Mouse (Mus musculus) brain, adult 2 months (tissue): ENCODE measurements at regions not wholly inside any gene's neighbourhood (a gene's known extent, or its start where the extent isn't known, plus 50 kb on each side); places are given as distances from the start of the nearest gene placed in this dataset.
"Not testable (repeated sequence)": the region's sequence is repeated elsewhere in the genome, so short reads cannot be mapped to it uniquely, and the experiment has no call there.

Experiments used
- DNase-seq: peaks from one replicate; pipeline ENCODE4 v3.0.0; 2011; ENCODE audit warnings: low read depth, low spot score

- peak; percentile 59 for DNase-seq
Measured at GRCm38 (mm10) chrX:17818325-17818724, 246.2 kb upstream of the Fundc1 start.

- no peak for DNase-seq
Measured at GRCm38 (mm10) chrX:17817651-17818050, 245.5 kb upstream of the Fundc1 start.

GRCm38 (mm10) chrX:17788048-17788447 is 215.9 kb upstream of the Fundc1 start:
- DNase-seq, result not testable (repeated sequence)

- DNase-seq, result peak; percentile 2
Measured at GRCm38 (mm10) chrX:17775886-17776285, 203.8 kb upstream of the Fundc1 start.

- no peak for DNase-seq
Measured at GRCm38 (mm10) chrX:17752823-17753222, 180.7 kb upstream of the Fundc1 start.

GRCm38 (mm10) chrX:17751466-17751865 is 179.3 kb upstream of the Fundc1 start:
- DNase-seq, result no peak

- DNase-seq, result no peak
Measured at GRCm38 (mm10) chrX:17730233-17730632, 158.1 kb upstream of the Fundc1 start.

- DNase-seq, result no peak
Measured at GRCm38 (mm10) chrX:17725780-17726220, 153.7 kb upstream of the Fundc1 start.

- DNase-seq, result peak; percentile 21
Measured at GRCm38 (mm10) chrX:17724990-17725779, 153.1 kb upstream of the Fundc1 start.

GRCm38 (mm10) chrX:17724398-17724797 is 152.3 kb upstream of the Fundc1 start:
- DNase-seq, result no peak

GRCm38 (mm10) chrX:17721866-17722625 is 149.9 kb upstream of the Fundc1 start:
- not testable (repeated sequence) for DNase-seq

GRCm38 (mm10) chrX:17714534-17714933 is 142.4 kb upstream of the Fundc1 start:
- DNase-seq, result no peak

- no peak for DNase-seq
Measured at GRCm38 (mm10) chrX:17712919-17713318, 140.8 kb upstream of the Fundc1 start.

- DNase-seq, result no peak
Measured at GRCm38 (mm10) chrX:17712475-17712874, 140.3 kb upstream of the Fundc1 start.
